Mouse (Mus musculus) CH12.LX (cell line): ENCODE measurements around the gene Mmp24. TPM values are rescaled to one million over a fixed set of nuclear protein-coding genes. Genes with fewer than 3 reads are reported as not detected.

ENCODE experiments used
- DNase-seq: peaks from one replicate; pipeline ENCODE4 v3.0.0-alpha.2; 2013; ENCODE audit errors: extremely low read depth
- H3K27ac ChIP-seq: 2 replicates; pipeline ENCODE4 v1.5.1; 2012; ENCODE audit warnings: low read depth, mild to moderate bottlenecking, control low read depth, moderate library complexity; ENCODE audit not compliant: insufficient read depth
- H3K27me3 ChIP-seq: replicated peaks from 2 replicates; pipeline ENCODE3; 2012; ENCODE audit warnings: inconsistent platforms
- H3K36me3 ChIP-seq, 2 experiments: replicated peaks in 1 of 2; 2 replicates each; pipeline versions ENCODE3 to v1.6.1; 2012; ENCODE audit warnings: inconsistent platforms in 1 of 2, low read length in 1 of 2, mild to moderate bottlenecking in 1 of 2, mixed read lengths in 1 of 2, moderate library complexity in 1 of 2; ENCODE audit not compliant: control insufficient read depth in 1 of 2, insufficient read depth in 1 of 2
- H3K4me1 ChIP-seq, 2 experiments: 2 replicates each; pipeline ENCODE4 v1.6.1; 2012; ENCODE audit warnings: inconsistent platforms in 1 of 2, moderate library complexity in 1 of 2; ENCODE audit not compliant: insufficient read depth in 2 of 2, control insufficient read depth in 1 of 2
- H3K4me2 ChIP-seq: 2 replicates; pipeline ENCODE4 v1.6.1; 2012; ENCODE audit warnings: low read depth, mild to moderate bottlenecking, control low read depth; ENCODE audit not compliant: poor library complexity, insufficient read depth, severe bottlenecking
- H3K4me3 ChIP-seq, 3 experiments: fragments of 150-350 bp in 1 of 3; sonication (generic) in 1 of 3; replicated peaks in 1 of 3; 2 replicates each; pipeline versions ENCODE3 to v1.5.1; 2011 to 2012; ENCODE audit warnings: low read depth in 2 of 3, low read length in 2 of 3, mild to moderate bottlenecking in 2 of 3, moderate library complexity in 2 of 3, control low read depth in 1 of 3, improper control_type of control experiment in 1 of 3, inconsistent platforms in 1 of 3, mixed read lengths in 1 of 3; ENCODE audit not compliant: poor library complexity in 1 of 3
- H3K79me2 ChIP-seq: replicated peaks from 2 replicates; pipeline ENCODE4 v1.6.1; 2012; ENCODE audit warnings: mild to moderate bottlenecking, moderate library complexity; ENCODE audit not compliant: control insufficient read depth, poor library complexity, insufficient read depth, severe bottlenecking; ENCODE audit errors: extremely low read depth
- H3K9ac ChIP-seq: 2 replicates; pipeline ENCODE4 v1.6.1; 2012; ENCODE audit warnings: low read depth, mild to moderate bottlenecking, control low read depth, moderate library complexity; ENCODE audit not compliant: insufficient read depth
- H3K9me3 ChIP-seq: replicated peaks from 2 replicates; pipeline ENCODE3; 2012; ENCODE audit warnings: low read length, inconsistent platforms, mixed read lengths
- BHLHE40 ChIP-seq: IDR thresholded peaks from 2 replicates; pipeline ENCODE4 v1.6.1; 2011; ENCODE audit warnings: mild to moderate bottlenecking, low read depth, low read length, improper control_type of control experiment
- CHD1 ChIP-seq: IDR thresholded peaks from 2 replicates; pipeline ENCODE4 v1.6.1; 2012; ENCODE audit warnings: low read depth, low read length, improper control_type of control experiment, inconsistent platforms
- CHD2 ChIP-seq: IDR thresholded peaks from 2 replicates; pipeline ENCODE4 v1.6.1; 2011; ENCODE audit warnings: low read length, improper control_type of control experiment
- CTCF ChIP-seq, 2 experiments: IDR thresholded peaks in 1 of 2; conservative IDR thresholded peaks in 1 of 2; 2 replicates each; pipeline ENCODE4 v1.5.1; 2011 to 2012; ENCODE audit warnings: low read depth in 2 of 2, low read length in 2 of 2, improper control_type of control experiment in 1 of 2, inconsistent platforms in 1 of 2, mild to moderate bottlenecking in 1 of 2, moderate library complexity in 1 of 2
- E2F4 ChIP-seq: IDR thresholded peaks from 2 replicates; pipeline ENCODE4 v1.6.1; 2011; ENCODE audit warnings: low read depth, low read length, improper control_type of control experiment; ENCODE audit not compliant: insufficient replicate concordance
- ELF1 ChIP-seq: IDR thresholded peaks from 2 replicates; pipeline ENCODE4 v1.6.1; 2014; ENCODE audit warnings: low read depth, mild to moderate bottlenecking, inconsistent platforms, low read length, improper control_type of control experiment
- EP300 ChIP-seq: IDR thresholded peaks from 2 replicates; pipeline ENCODE4 v1.6.1; 2011; ENCODE audit warnings: low read length, improper control_type of control experiment
- ETS1 ChIP-seq: conservative IDR thresholded peaks from 2 replicates; pipeline ENCODE4 v1.6.1; 2012; ENCODE audit warnings: low read depth, mild to moderate bottlenecking, inconsistent platforms, low read length, improper control_type of control experiment, moderate library complexity
- GABPA ChIP-seq: IDR thresholded peaks from 2 replicates; pipeline ENCODE4 v1.6.1; 2012; ENCODE audit warnings: low read depth, low read length, improper control_type of control experiment, inconsistent platforms; ENCODE audit not compliant: insufficient replicate concordance
- HCFC1 ChIP-seq: IDR thresholded peaks from 2 replicates; pipeline ENCODE4 v1.6.1; 2012; ENCODE audit warnings: low read depth, mild to moderate bottlenecking, inconsistent platforms, low read length, improper control_type of control experiment
- IRF4 ChIP-seq: IDR thresholded peaks from 2 replicates; pipeline ENCODE4 v1.6.1; 2014; ENCODE audit warnings: low read depth, mild to moderate bottlenecking, inconsistent platforms, low read length, improper control_type of control experiment
- JUN ChIP-seq: IDR thresholded peaks from 2 replicates; pipeline ENCODE4 v1.6.1; 2011; ENCODE audit warnings: low read depth, mild to moderate bottlenecking, low read length, improper control_type of control experiment, moderate library complexity; ENCODE audit not compliant: insufficient read depth
- JUND ChIP-seq: conservative IDR thresholded peaks from 2 replicates; pipeline ENCODE4 v1.6.1; 2011; ENCODE audit warnings: low read depth, low read length, improper control_type of control experiment
- KAT2A ChIP-seq: IDR thresholded peaks from 2 replicates; pipeline ENCODE4 v1.6.1; 2012; ENCODE audit warnings: low read length, improper control_type of control experiment, inconsistent platforms; ENCODE audit not compliant: insufficient replicate concordance
- MAFK ChIP-seq: IDR thresholded peaks from 2 replicates; pipeline ENCODE4 v1.6.1; 2011; ENCODE audit warnings: low read length, improper control_type of control experiment; ENCODE audit not compliant: insufficient replicate concordance
- MAX ChIP-seq: IDR thresholded peaks from 2 replicates; pipeline ENCODE4 v1.6.1; 2011; ENCODE audit warnings: low read length, improper control_type of control experiment
- MAZ ChIP-seq: IDR thresholded peaks from 2 replicates; pipeline ENCODE4 v1.6.1; 2012; ENCODE audit warnings: low read depth, mild to moderate bottlenecking, inconsistent platforms, low read length, improper control_type of control experiment, moderate library complexity
- MEF2A ChIP-seq: IDR thresholded peaks from 2 replicates; pipeline ENCODE4 v1.6.1; 2014; ENCODE audit warnings: low read depth, mild to moderate bottlenecking, inconsistent platforms, low read length, improper control_type of control experiment, borderline replicate concordance
- MXI1 ChIP-seq: IDR thresholded peaks from 2 replicates; pipeline ENCODE4 v1.6.1; 2011; ENCODE audit warnings: mild to moderate bottlenecking, low read depth, low read length, improper control_type of control experiment
- MYC ChIP-seq: IDR thresholded peaks from 2 replicates; pipeline ENCODE4 v1.6.1; 2011; ENCODE audit warnings: low read depth, mild to moderate bottlenecking, improper control_type of control experiment, low read length
- NELFE ChIP-seq: IDR thresholded peaks from 2 replicates; pipeline ENCODE4 v1.6.1; 2011; ENCODE audit warnings: low read depth, low read length, improper control_type of control experiment
- NRF1 ChIP-seq: IDR thresholded peaks from 2 replicates; pipeline ENCODE4 v1.6.1; 2014; ENCODE audit warnings: low read depth, mild to moderate bottlenecking, inconsistent platforms, low read length, improper control_type of control experiment, moderate library complexity
- PAX5 ChIP-seq: IDR thresholded peaks from 2 replicates; pipeline ENCODE4 v1.6.1; 2012; ENCODE audit warnings: low read length, inconsistent platforms, mixed read lengths
- POLR2A ChIP-seq: IDR thresholded peaks from 2 replicates; pipeline ENCODE4 v1.6.1; 2011; ENCODE audit warnings: low read depth, mild to moderate bottlenecking, improper control_type of control experiment, low read length
- POLR2AphosphoS2 ChIP-seq: IDR thresholded peaks from 2 replicates; pipeline ENCODE4 v1.6.1; 2011; ENCODE audit warnings: low read depth, low read length, improper control_type of control experiment
- RAD21 ChIP-seq: IDR thresholded peaks from 2 replicates; pipeline ENCODE4 v1.6.1; 2011; ENCODE audit warnings: low read depth, mild to moderate bottlenecking, low read length, improper control_type of control experiment, moderate library complexity
- RCOR1 ChIP-seq: conservative IDR thresholded peaks from 2 replicates; pipeline ENCODE4 v1.6.1; 2012; ENCODE audit warnings: low read depth, mild to moderate bottlenecking, inconsistent platforms, low read length, improper control_type of control experiment
- SIN3A ChIP-seq: IDR thresholded peaks from 2 replicates; pipeline ENCODE4 v1.6.1; 2012; ENCODE audit warnings: low read length, improper control_type of control experiment, inconsistent platforms
- SMC3 ChIP-seq: IDR thresholded peaks from 2 replicates; pipeline ENCODE4 v1.6.1; 2011; ENCODE audit warnings: low read depth, low read length, improper control_type of control experiment
- TBP ChIP-seq: conservative IDR thresholded peaks from 2 replicates; pipeline ENCODE4 v1.6.1; 2011; ENCODE audit warnings: low read depth, low read length, improper control_type of control experiment
- TCF12 ChIP-seq: IDR thresholded peaks from 2 replicates; pipeline ENCODE4 v1.6.1; 2014; ENCODE audit warnings: low read depth, mild to moderate bottlenecking, inconsistent platforms, low read length, improper control_type of control experiment
- UBTF ChIP-seq: IDR thresholded peaks from 2 replicates; pipeline ENCODE4 v1.6.1; 2012; ENCODE audit warnings: low read depth, mild to moderate bottlenecking, inconsistent platforms, low read length, improper control_type of control experiment, moderate library complexity
- USF1 ChIP-seq: IDR thresholded peaks from 2 replicates; pipeline ENCODE4 v1.6.1; 2014; ENCODE audit warnings: low read depth, mild to moderate bottlenecking, inconsistent platforms, low read length, improper control_type of control experiment
- USF2 ChIP-seq: conservative IDR thresholded peaks from 2 replicates; pipeline ENCODE4 v1.6.1; 2011; ENCODE audit warnings: low read depth, low read length, improper control_type of control experiment
- ZC3H11A ChIP-seq: IDR thresholded peaks from 2 replicates; pipeline ENCODE4 v1.6.1; 2012; ENCODE audit warnings: low read depth, mild to moderate bottlenecking, inconsistent platforms, low read length, improper control_type of control experiment
- ZKSCAN1 ChIP-seq: IDR thresholded peaks from 2 replicates; pipeline ENCODE4 v1.6.1; 2012; ENCODE audit warnings: low read depth, inconsistent platforms, low read length, improper control_type of control experiment, borderline replicate concordance
- ZMIZ1 ChIP-seq: IDR thresholded peaks from 2 replicates; pipeline ENCODE4 v1.6.1; 2012; ENCODE audit warnings: low read depth, mild to moderate bottlenecking, inconsistent platforms, low read length, improper control_type of control experiment
- ZNF384 ChIP-seq: IDR thresholded peaks from 2 replicates; pipeline ENCODE4 v1.6.1; 2012; ENCODE audit warnings: low read depth, low read length, improper control_type of control experiment, inconsistent platforms
- dilution Hi-C: fragments of 300-500 bp; cut with MboI; formaldehyde crosslinking; loops from 2 replicates; pipeline ENCODE4 v1.14.3; 2020; ENCODE audit warnings: low sequenced_read_pairs; ENCODE audit not compliant: extremely low pct_unique_long_range_greater_than_20kb, extremely low pct_ligation_motif_present
- in situ Hi-C: fragments of 300-500 bp; cut with MboI; formaldehyde crosslinking; loops from 3 replicates; pipeline ENCODE4 v1.14.3; 2019; ENCODE audit warnings: low sequenced_read_pairs, low pct_ligation_motif_present, low pct_unique_long_range_greater_than_20kb, mixed read lengths
- polyA plus RNA-seq: library from polyadenylated mRNA; unstranded; fragments of >175 nt; gene quantifications from 2 replicates; pipeline ENCODE4 v1.2.1, GENCODE M21; 2012; ENCODE audit warnings: low read depth; ENCODE audit not compliant: insufficient read length
- total RNA-seq, 2 experiments: library from RNA; depleted of rRNA; stranded (reverse); fragments of 300-350 nt in 1 of 2; fragments of >200 nt in 1 of 2; gene quantifications; 2 replicates each; pipeline ENCODE4 v1.2.3; 2012 to 2014

The Mmp24 gene
- total and polyA plus RNA-seq, 3 experiments = 0.42 TPM; not detected in 2

DNA sequence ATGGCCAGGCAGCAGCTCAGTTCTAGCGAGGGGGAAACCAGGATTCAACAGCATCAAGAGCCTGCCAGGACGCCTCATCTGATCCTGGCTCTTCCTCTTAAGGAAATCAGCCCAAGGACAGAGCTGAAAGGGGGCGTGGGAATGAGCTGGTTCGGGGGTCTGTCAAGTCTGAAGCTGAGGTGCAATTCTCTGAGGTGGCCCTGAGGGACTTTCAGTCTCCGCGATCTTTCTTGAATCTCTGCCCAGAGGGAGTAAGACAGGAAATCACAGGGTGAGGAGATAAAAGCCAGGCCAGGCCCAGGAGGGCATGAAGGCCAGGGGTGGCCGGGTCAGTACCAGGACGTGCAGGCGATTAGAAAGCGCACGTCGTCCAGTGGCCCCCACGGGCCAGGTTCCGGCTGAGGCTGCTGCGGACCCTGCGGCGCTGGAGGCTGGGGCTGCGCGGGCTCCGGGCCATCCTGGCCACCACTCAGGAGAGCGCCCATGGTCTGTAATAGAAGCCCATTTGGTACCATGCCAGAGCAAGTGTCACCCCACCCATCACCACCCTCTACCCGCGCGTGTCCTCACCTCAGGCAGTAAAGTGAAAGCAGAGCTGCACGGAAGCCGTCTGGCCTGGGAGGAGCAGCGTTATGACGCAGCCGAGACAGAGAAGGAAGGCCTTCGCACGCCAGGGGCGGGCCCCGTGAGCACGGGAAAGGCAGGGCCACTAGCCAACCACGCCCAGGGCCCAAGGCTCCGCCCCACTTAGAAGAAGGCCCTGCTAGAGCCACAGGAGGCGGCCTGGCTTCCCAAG, 43.7 kb downstream of the Mmp24 start:
- H3K79me2 ChIP-seq = peaks cover 11% of the 10 kb centered on the region
- H3K36me3 ChIP-seq = peaks cover 42 to 65% of the 10 kb centered on the region in 2 experiments

DNA sequence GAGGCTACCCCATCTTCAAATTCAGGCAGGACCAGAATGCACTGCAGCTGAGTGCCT, 44.1 kb downstream of the Mmp24 start, which contains the start of gene BC029722:
Gene BC029722, minus strand, starts transcription at position 35 of the 57 bp plus-strand sequence.
- H3K4me3 ChIP-seq = peak within 1 kb of the TSS; percentile 77 to 89 (median 87)
- no peak for DNase-seq
- H3K9ac ChIP-seq = peak within 1 kb of the TSS; percentile 90
- dilution Hi-C loops = no loop called here
- H3K9me3 ChIP-seq = no peaks in the 10 kb centered on the region
- H3K4me1 ChIP-seq = peaks cover 21 to 66% of the 10 kb centered on the region in 2 experiments
- TF ChIP-seq JUND (no peak), GABPA (no peak), CHD2 (no peak), ZC3H11A (no peak), IRF4 (no peak), KAT2A (no peak), CHD1 (no peak), MAZ (no peak), USF1 (no peak), POLR2A (no peak), MYC (no peak), MAFK (no peak), ETS1 (no peak)
- TF ChIP-seq, all 38 proteins: peak for 0
- Histone ChIP-seq H3K4me2 (peak within 1 kb of the TSS; percentile 71), H3K79me2 (peaks cover 15% of the 10 kb centered on the region), H3K27me3 (no peaks in the 10 kb centered on the region), H3K27ac (peak within 1 kb of the TSS; percentile 57), H3K36me3 (peaks cover 45 to 69% of the 10 kb centered on the region in 2 experiments)
- in situ Hi-C loops = no loop called here

More for the DNA sequence above, 43.7 kb downstream of the Mmp24 start:
- no peaks in the 10 kb centered on the region for H3K27me3 ChIP-seq
- peak overlapping the region; percentile 57 for H3K27ac ChIP-seq
- H3K4me3 ChIP-seq = peak overlapping the region; percentile 77 to 89 (median 87)
- H3K4me1 ChIP-seq = peaks cover 21 to 63% of the 10 kb centered on the region in 2 experiments
- peak overlapping the region; percentile 71 for H3K4me2 ChIP-seq
- 0 out of 2 replicates have a peak, but pooled peaks have one; percentile 35 for TF ChIP-seq MAZ
- no peak for TF ChIP-seq CTCF (conservative IDR thresholded peaks at IDR 0.05 in 1 of 2, IDR thresholded peaks at IDR 0.05 in 1 of 2; ENCODE audit: low read depth in 2 of 2, low read length in 2 of 2)
- TF ChIP-seq SIN3A = peak; percentile 70; the same call in 1 of the 2 replicates
- peak; percentile 81 for TF ChIP-seq CHD2
- no peak for TF ChIP-seq RCOR1
- peak; percentile 81; the same call in 1 of the 2 replicates for TF ChIP-seq MXI1
- peak; percentile 35; the same call in 1 of the 2 replicates for TF ChIP-seq ETS1
- no peak for TF ChIP-seq JUND
- no peak for TF ChIP-seq PAX5
- no peak for TF ChIP-seq RAD21
- TF ChIP-seq POLR2A = peak; percentile 97
- peak; percentile 79 for TF ChIP-seq BHLHE40
- TF ChIP-seq EP300 = no peak
- TF ChIP-seq POLR2AphosphoS2 = peak; percentile 99
- TF ChIP-seq UBTF = no peak
- no peak for TF ChIP-seq GABPA
- peak; percentile 66 for TF ChIP-seq HCFC1
- TF ChIP-seq NELFE = peak; percentile 95
- TF ChIP-seq E2F4 = no peak
- peak; percentile 50 for TF ChIP-seq NRF1
- TF ChIP-seq IRF4 = peak; percentile 69; the same call in 1 of the 2 replicates
- TF ChIP-seq MEF2A = 0 out of 2 replicates have a peak, but pooled peaks have one; percentile 31
- TF ChIP-seq CHD1 = no peak
- TF ChIP-seq ZC3H11A = no peak
- TF ChIP-seq MAX = peak; percentile 67; the same call in 1 of the 2 replicates
- peak; percentile 67; the same call in 1 of the 2 replicates for TF ChIP-seq TBP
- TF ChIP-seq ZMIZ1 = peak; percentile 96
- 0 out of 2 replicates have a peak, but pooled peaks have one; percentile 22 for TF ChIP-seq MAFK
- TF ChIP-seq MYC = peak; percentile 66; the same call in 1 of the 2 replicates
- TF ChIP-seq SMC3 = no peak
- TF ChIP-seq TCF12 = peak; percentile 91
- TF ChIP-seq ZNF384 = no peak
- TF ChIP-seq JUN = no peak
- no peak for TF ChIP-seq USF2
- TF ChIP-seq ZKSCAN1 = no peak
- peak; percentile 80 for TF ChIP-seq ELF1
- 0 out of 2 replicates have a peak, but pooled peaks have one; percentile 47 for TF ChIP-seq KAT2A
- TF ChIP-seq USF1 = no peak
- H3K9me3 ChIP-seq = no peaks in the 10 kb centered on the region
- dilution Hi-C loops (no loop called here), in situ Hi-C loops (no loop called here)
- H3K9ac ChIP-seq = peak overlapping the region; percentile 90
- peak; percentile 97 for DNase-seq
